Mouse (Mus musculus) forebrain, embryonic 15.5 days (tissue): Measurements from ENCODE around the gene Vgll4. TPM values are rescaled to one million over a fixed set of nuclear protein-coding genes. Genes with fewer than 3 reads are reported as not detected.

Experiments used
- ATAC-seq: fragments of 200-750 bp; cut with Nextera tagmentation; replicated peaks from 2 replicates; pipeline ENCODE4 v1.8.0; 2017; ENCODE audit warnings: mild to moderate bottlenecking, moderate TSS enrichment, moderate library complexity
- H3K27ac ChIP-seq: fragments of 300-500 bp; sonication (generic); replicated peaks from 2 replicates; pipeline ENCODE4 v1.5.1; 2015; ENCODE audit warnings: mild to moderate bottlenecking, inconsistent platforms
- H3K27me3 ChIP-seq: fragments of 300-500 bp; sonication (generic); 2 replicates; pipeline ENCODE4 v1.6.1; 2015; ENCODE audit warnings: inconsistent platforms
- H3K36me3 ChIP-seq: fragments of 300-500 bp; sonication (generic); 2 replicates; pipeline ENCODE4 v1.6.1; 2015; ENCODE audit warnings: mild to moderate bottlenecking, inconsistent platforms
- H3K4me1 ChIP-seq: fragments of 300-500 bp; sonication (generic); 2 replicates; pipeline ENCODE4 v1.6.1; 2015; ENCODE audit warnings: inconsistent platforms
- H3K4me2 ChIP-seq: fragments of 300-500 bp; sonication (generic); replicated peaks from 2 replicates; pipeline ENCODE4 v1.6.1; 2015; ENCODE audit warnings: mild to moderate bottlenecking, inconsistent platforms
- H3K4me3 ChIP-seq: fragments of 300-500 bp; sonication (generic); 2 replicates; pipeline ENCODE4 v1.5.1; 2015; ENCODE audit warnings: mild to moderate bottlenecking, inconsistent platforms
- H3K9ac ChIP-seq: fragments of 300-500 bp; sonication (generic); replicated peaks from 2 replicates; pipeline ENCODE4 v1.6.1; 2015; ENCODE audit warnings: mild to moderate bottlenecking, inconsistent platforms
- H3K9me3 ChIP-seq: fragments of 300-500 bp; sonication (generic); 2 replicates; pipeline ENCODE4 v1.6.1; 2016; ENCODE audit warnings: inconsistent platforms
- WGBS: fragments of 180-500 bp; shearing (Covaris S2); methylation state at CpG from one replicate; pipeline ENCODE4 v1.1.7; 2015; ENCODE audit warnings: mixed read lengths; 5-methylcytosine and 5-hydroxymethylcytosine counted together
- polyA plus RNA-seq: library from polyadenylated mRNA; unstranded; fragments of >200 nt; fragmentation: Nextera tagmentation; extraction: Ambion mirVana; gene quantifications from 2 replicates; pipeline ENCODE4 v1.2.1, GENCODE M21; 2015

Gene Vgll4
- polyA plus RNA-seq, 1 experiment from 2014 or later = 83.1 TPM

GRCm38 (mm10) chr6:114835752-114836151, 134.0 kb downstream of the Vgll4 start:
- whole genome bisulfite sequencing = 96% methylated on average over 1 of the region's 1 CpGs
- no peak for ATAC-seq
- Histone ChIP-seq H3K4me1 (no peaks in the 10 kb centered on the region), H3K27me3 (no peaks in the 10 kb centered on the region), H3K4me3 (no peak overlapping the region), H3K9me3 (no peaks in the 10 kb centered on the region), H3K36me3 (no peaks in the 10 kb centered on the region), H3K4me2 (no peak overlapping the region), H3K27ac (no peak overlapping the region), H3K9ac (no peak overlapping the region)

- Histone ChIP-seq H3K9me3 (no peaks in the 10 kb centered on the region), H3K9ac (no peak overlapping the region), H3K4me3 (no peak overlapping the region), H3K27ac (no peak overlapping the region), H3K27me3 (no peaks in the 10 kb centered on the region), H3K4me1 (no peaks in the 10 kb centered on the region), H3K36me3 (no peaks in the 10 kb centered on the region), H3K4me2 (no peak overlapping the region)
- no peak for ATAC-seq
- WGBS = 74% methylated on average over 7 of the region's 7 CpGs
These were observed 134.4 kb downstream of the Vgll4 start for GRCm38 (mm10) chr6:114835344-114835743.

GRCm38 (mm10) chr6:114833791-114834346, 135.9 kb downstream of the Vgll4 start:
- Histone ChIP-seq H3K9ac (no peak overlapping the region), H3K36me3 (no peaks in the 10 kb centered on the region), H3K4me3 (no peak overlapping the region), H3K4me2 (no peak overlapping the region), H3K27ac (no peak overlapping the region), H3K9me3 (no peaks in the 10 kb centered on the region), H3K27me3 (no peaks in the 10 kb centered on the region), H3K4me1 (no peaks in the 10 kb centered on the region)
- ATAC-seq = no peak
- WGBS = 72% methylated on average over 4 of the region's 4 CpGs

GRCm38 (mm10) chr6:114833058-114833685, 136.6 kb downstream of the Vgll4 start:
- H3K36me3 ChIP-seq = no peaks in the 10 kb centered on the region
- H3K4me2 ChIP-seq = no peak overlapping the region
- H3K9ac ChIP-seq = no peak overlapping the region
- 84% methylated on average over 9 of the region's 9 CpGs for WGBS
- ATAC-seq = no peak
- H3K4me1 ChIP-seq = no peaks in the 10 kb centered on the region
- H3K4me3 ChIP-seq = no peak overlapping the region
- H3K27ac ChIP-seq = no peak overlapping the region
- no peaks in the 10 kb centered on the region for H3K27me3 ChIP-seq
- H3K9me3 ChIP-seq = no peaks in the 10 kb centered on the region

- no peaks in the 10 kb centered on the region for H3K9me3 ChIP-seq
- H3K9ac ChIP-seq = no peak overlapping the region
- no peak overlapping the region for H3K4me3 ChIP-seq
- H3K36me3 ChIP-seq = no peaks in the 10 kb centered on the region
- 90% methylated on average over 3 of the region's 3 CpGs for WGBS
- no peak overlapping the region for H3K4me2 ChIP-seq
- no peak for ATAC-seq
- H3K27me3 ChIP-seq = no peaks in the 10 kb centered on the region
- H3K27ac ChIP-seq = no peak overlapping the region
- H3K4me1 ChIP-seq = no peaks in the 10 kb centered on the region
These were observed 138.0 kb downstream of the Vgll4 start for GRCm38 (mm10) chr6:114831807-114832206.

GRCm38 (mm10) chr6:114829660-114830438, 139.9 kb downstream of the Vgll4 start:
- Histone ChIP-seq H3K9me3 (no peaks in the 10 kb centered on the region), H3K27me3 (no peaks in the 10 kb centered on the region), H3K4me1 (no peaks in the 10 kb centered on the region), H3K36me3 (no peaks in the 10 kb centered on the region), H3K27ac (no peak overlapping the region), H3K9ac (no peak overlapping the region), H3K4me2 (no peak overlapping the region), H3K4me3 (no peak overlapping the region)
- no peak for ATAC-seq
- WGBS = 93% methylated on average over 9 of the region's 9 CpGs

- H3K4me3 ChIP-seq = no peak overlapping the region
- no peaks in the 10 kb centered on the region for H3K4me1 ChIP-seq
- no peaks in the 10 kb centered on the region for H3K36me3 ChIP-seq
- H3K4me2 ChIP-seq = no peak overlapping the region
- ATAC-seq = no peak
- no peaks in the 10 kb centered on the region for H3K9me3 ChIP-seq
- no peak overlapping the region for H3K9ac ChIP-seq
- WGBS = 74% methylated on average over 2 of the region's 2 CpGs
- H3K27ac ChIP-seq = no peak overlapping the region
- no peaks in the 10 kb centered on the region for H3K27me3 ChIP-seq
These were observed 142.9 kb downstream of the Vgll4 start for GRCm38 (mm10) chr6:114826889-114827288.

- Histone ChIP-seq H3K9me3 (no peaks in the 10 kb centered on the region), H3K4me3 (no peak overlapping the region), H3K27ac (no peak overlapping the region), H3K4me2 (no peak overlapping the region), H3K9ac (no peak overlapping the region), H3K27me3 (no peaks in the 10 kb centered on the region), H3K4me1 (peaks cover 16% of the 10 kb centered on the region), H3K36me3 (no peaks in the 10 kb centered on the region)
- ATAC-seq = no peak
- WGBS = 94% methylated on average over 7 of the region's 7 CpGs
These were observed 148.1 kb downstream of the Vgll4 start for GRCm38 (mm10) chr6:114821646-114822045.

- H3K4me3 ChIP-seq = no peak overlapping the region
- H3K4me2 ChIP-seq = no peak overlapping the region
- H3K36me3 ChIP-seq = no peaks in the 10 kb centered on the region
- no peak overlapping the region for H3K9ac ChIP-seq
- H3K27me3 ChIP-seq = no peaks in the 10 kb centered on the region
- peaks cover 16% of the 10 kb centered on the region for H3K4me1 ChIP-seq
- WGBS = 58% methylated on average over 9 of the region's 9 CpGs
- no peak for ATAC-seq
- H3K9me3 ChIP-seq = no peaks in the 10 kb centered on the region
- no peak overlapping the region for H3K27ac ChIP-seq
These were observed 149.8 kb downstream of the Vgll4 start for GRCm38 (mm10) chr6:114819971-114820481.

- H3K36me3 ChIP-seq = no peaks in the 10 kb centered on the region
- WGBS = 81% methylated on average over 6 of the region's 6 CpGs
- no peaks in the 10 kb centered on the region for H3K9me3 ChIP-seq
- H3K27ac ChIP-seq = no peak overlapping the region
- no peak overlapping the region for H3K9ac ChIP-seq
- ATAC-seq = no peak
- no peaks in the 10 kb centered on the region for H3K27me3 ChIP-seq
- no peak overlapping the region for H3K4me3 ChIP-seq
- no peak overlapping the region for H3K4me2 ChIP-seq
- H3K4me1 ChIP-seq = peaks cover 27% of the 10 kb centered on the region
These were observed 151.3 kb downstream of the Vgll4 start for GRCm38 (mm10) chr6:114818471-114818870.

- ATAC-seq = no peak
- Histone ChIP-seq H3K9ac (no peak overlapping the region), H3K9me3 (no peaks in the 10 kb centered on the region), H3K36me3 (no peaks in the 10 kb centered on the region), H3K4me3 (no peak overlapping the region), H3K4me1 (peaks cover 29% of the 10 kb centered on the region), H3K27me3 (no peaks in the 10 kb centered on the region), H3K27ac (no peak overlapping the region), H3K4me2 (no peak overlapping the region)
- WGBS = 48% methylated on average over 11 of the region's 11 CpGs
These were observed 151.8 kb downstream of the Vgll4 start for GRCm38 (mm10) chr6:114817948-114818347.

GRCm38 (mm10) chr6:114814882-114815650, 154.7 kb downstream of the Vgll4 start:
- WGBS = 95% methylated on average over 5 of the region's 5 CpGs
- Histone ChIP-seq H3K9me3 (no peaks in the 10 kb centered on the region), H3K27ac (no peak overlapping the region), H3K27me3 (no peaks in the 10 kb centered on the region), H3K36me3 (no peaks in the 10 kb centered on the region), H3K9ac (no peak overlapping the region), H3K4me2 (no peak overlapping the region), H3K4me1 (peaks cover 42% of the 10 kb centered on the region), H3K4me3 (no peak overlapping the region)
- no peak for ATAC-seq
